Mouse (Mus musculus) testis, adult 2 months (tissue): ENCODE results near the gene Myh8. TPM values are rescaled to one million over a fixed set of nuclear protein-coding genes. Genes with fewer than 3 reads are reported as not detected.

Experiments
- H3K27ac ChIP-seq: fragments of 200-500 bp; 2 replicates; pipeline ENCODE4 v1.5.1; 2012; ENCODE audit warnings: low read depth, low read length; ENCODE audit not compliant: control insufficient read depth, insufficient read depth
- H3K27me3 ChIP-seq: fragments of 200-500 bp; 2 replicates; pipeline ENCODE4 v1.6.1; 2012; ENCODE audit warnings: mild to moderate bottlenecking, low read length, moderate library complexity; ENCODE audit not compliant: control insufficient read depth, insufficient read depth
- H3K36me3 ChIP-seq: fragments of 200-500 bp; 2 replicates; pipeline ENCODE4 v1.6.1; 2012; ENCODE audit warnings: mild to moderate bottlenecking, low read length; ENCODE audit not compliant: control insufficient read depth, insufficient read depth
- H3K4me1 ChIP-seq: fragments of 200-500 bp; 2 replicates; pipeline ENCODE4 v1.6.1; 2012; ENCODE audit warnings: low read length; ENCODE audit not compliant: control insufficient read depth, insufficient read depth
- H3K4me3 ChIP-seq: fragments of 200-500 bp; 2 replicates; pipeline ENCODE4 v1.5.1; 2012; ENCODE audit warnings: low read depth, mild to moderate bottlenecking, low read length, moderate library complexity, mixed read lengths; ENCODE audit not compliant: control insufficient read depth
- CTCF ChIP-seq: fragments of 200-500 bp; IDR thresholded peaks from 2 replicates; pipeline ENCODE4 v1.5.1; 2012; ENCODE audit warnings: low read depth, mild to moderate bottlenecking, inconsistent platforms, low read length, moderate library complexity; ENCODE audit not compliant: control insufficient read depth, insufficient read depth, insufficient replicate concordance
- POLR2A ChIP-seq: fragments of 200-500 bp; IDR thresholded peaks from 2 replicates; pipeline ENCODE4 v1.6.1; 2012; ENCODE audit warnings: low read depth, mild to moderate bottlenecking, inconsistent platforms, low read length, moderate library complexity; ENCODE audit not compliant: control insufficient read depth
- polyA plus RNA-seq: library from polyadenylated mRNA; depleted of rRNA; stranded (reverse); fragments of >200 nt; gene quantifications from 2 replicates; pipeline ENCODE4 v1.2.3, GENCODE M21; 2012; rRNA removed

Myh8 gene
- polyA plus RNA-seq, 1 experiment: not detected

DNA sequence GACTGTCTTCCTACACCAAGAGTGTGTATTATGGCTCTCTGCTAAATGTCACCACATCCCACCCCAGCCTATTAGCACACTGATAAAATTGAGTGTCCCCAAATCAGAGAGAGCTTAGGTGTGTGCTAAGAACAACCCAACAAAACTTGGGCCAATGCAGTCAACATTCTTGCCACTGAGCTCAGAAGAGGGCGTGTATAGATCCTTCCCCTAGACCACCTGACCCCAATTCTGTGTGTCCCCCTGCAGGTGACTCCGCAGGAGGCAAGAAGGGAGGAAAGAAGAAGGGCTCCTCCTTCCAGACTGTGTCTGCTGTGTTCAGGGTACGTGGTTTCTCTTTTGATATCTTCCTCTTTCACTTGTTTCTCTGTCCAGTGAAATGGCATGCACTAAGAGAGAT is 67.6 kb downstream of the Myh8 start:
- H3K36me3 ChIP-seq: no peaks in the 10 kb centered on the region
- no peaks in the 10 kb centered on the region for H3K4me1 ChIP-seq
- no peak overlapping the region for H3K4me3 ChIP-seq
- no peaks in the 10 kb centered on the region for H3K27me3 ChIP-seq
- H3K27ac ChIP-seq: no peak overlapping the region
- TF ChIP-seq CTCF (no peak), POLR2A (no peak)

DNA sequence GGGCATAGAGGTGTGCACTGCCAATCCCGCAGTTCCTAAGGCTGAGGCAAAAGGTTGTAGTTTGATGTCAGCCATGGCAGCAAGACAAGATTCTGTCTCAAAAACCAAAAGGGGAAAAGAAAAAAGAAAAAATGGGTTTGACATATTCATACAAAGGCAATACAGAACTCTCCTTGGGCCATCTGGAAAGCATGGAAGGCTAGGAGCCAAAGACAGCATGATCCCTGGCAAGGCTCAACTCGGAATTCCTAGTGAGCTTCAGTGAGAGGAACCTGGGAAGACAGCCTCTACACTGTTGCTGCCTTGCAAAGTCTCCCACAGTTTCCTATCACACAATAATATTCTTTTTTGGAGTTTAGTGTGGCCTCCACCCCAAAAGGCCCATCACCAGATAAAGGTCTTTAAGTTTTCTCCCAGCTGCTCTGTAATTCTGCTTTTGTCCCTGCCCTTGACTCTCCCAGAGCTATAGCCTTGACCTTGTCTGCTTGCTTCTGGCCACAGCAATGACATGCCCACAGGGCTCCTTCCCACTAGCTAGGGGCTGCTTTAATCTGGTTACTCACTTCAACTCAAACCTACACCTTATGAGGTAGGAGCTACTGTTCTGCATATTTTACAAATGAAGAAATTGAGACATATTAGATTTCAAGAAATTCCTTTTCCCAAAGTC is 68.4 kb downstream of the Myh8 start:
- no peak overlapping the region for H3K4me3 ChIP-seq
- TF ChIP-seq CTCF: no peak
- no peak for TF ChIP-seq POLR2A
- H3K27me3 ChIP-seq: no peaks in the 10 kb centered on the region
- H3K4me1 ChIP-seq: no peaks in the 10 kb centered on the region; the same call in 1 of the 2 replicates
- no peaks in the 10 kb centered on the region for H3K36me3 ChIP-seq
- peak overlapping the region; percentile 34; the same call in 1 of the 2 replicates for H3K27ac ChIP-seq

DNA sequence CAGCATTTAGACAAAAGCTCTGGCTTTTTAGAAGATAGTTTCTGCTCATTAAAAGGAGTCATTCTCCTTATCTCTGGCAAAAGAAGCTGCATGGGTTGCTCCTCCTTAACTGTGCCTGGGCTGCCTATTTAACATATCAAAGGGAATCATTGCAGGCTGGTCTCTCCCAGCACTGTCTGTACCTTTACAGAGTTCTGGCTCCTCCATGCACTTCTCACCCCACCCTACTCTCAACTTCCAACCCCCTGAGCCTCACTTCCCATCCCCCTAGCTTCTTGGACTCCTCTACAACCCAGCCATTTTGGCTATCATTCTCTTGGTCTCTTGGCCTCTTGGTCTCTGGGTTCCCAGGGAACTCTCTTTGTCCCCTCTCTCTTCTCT is 68.9 kb downstream of the Myh8 start:
- TF ChIP-seq POLR2A (no peak), CTCF (no peak)
- H3K27me3 ChIP-seq: no peaks in the 10 kb centered on the region
- H3K27ac ChIP-seq: no peak overlapping the region
- H3K4me3 ChIP-seq: no peak overlapping the region
- H3K36me3 ChIP-seq: no peaks in the 10 kb centered on the region
- no peaks in the 10 kb centered on the region; the same call in 1 of the 2 replicates for H3K4me1 ChIP-seq

DNA sequence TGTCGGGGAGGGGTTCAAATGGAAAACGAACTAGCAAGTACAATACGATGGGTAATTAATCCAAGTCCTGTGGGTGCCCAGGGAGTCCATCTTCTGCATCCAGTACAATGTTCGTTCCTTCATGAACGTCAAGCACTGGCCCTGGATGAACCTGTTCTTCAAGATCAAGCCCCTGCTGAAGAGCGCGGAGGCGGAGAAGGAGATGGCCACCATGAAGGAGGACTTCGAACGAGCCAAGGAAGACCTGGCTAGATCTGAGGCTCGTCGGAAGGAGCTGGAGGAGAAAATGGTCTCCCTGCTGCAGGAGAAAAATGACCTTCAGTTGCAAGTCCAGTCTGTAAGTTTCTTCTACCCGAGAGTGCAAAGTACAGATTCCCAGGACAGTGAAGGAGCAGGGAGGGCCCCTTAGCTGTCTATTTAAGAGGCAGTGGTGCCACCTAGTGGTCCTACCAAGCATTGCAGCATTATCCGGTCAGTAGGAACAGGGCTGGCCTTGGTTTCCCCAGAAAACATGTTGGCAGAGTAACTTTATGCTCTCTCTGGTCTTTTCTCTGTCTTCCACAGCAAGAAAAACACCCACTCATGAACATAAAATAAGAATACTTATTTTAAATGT is 73.3 kb downstream of the Myh8 start:
- TF ChIP-seq CTCF (peak; percentile 87), POLR2A (no peak)
- Histone ChIP-seq H3K4me3 (no peak overlapping the region), H3K4me1 (no peaks in the 10 kb centered on the region; the same call in 1 of the 2 replicates), H3K36me3 (no peaks in the 10 kb centered on the region), H3K27me3 (no peaks in the 10 kb centered on the region), H3K27ac (no peak overlapping the region)

DNA sequence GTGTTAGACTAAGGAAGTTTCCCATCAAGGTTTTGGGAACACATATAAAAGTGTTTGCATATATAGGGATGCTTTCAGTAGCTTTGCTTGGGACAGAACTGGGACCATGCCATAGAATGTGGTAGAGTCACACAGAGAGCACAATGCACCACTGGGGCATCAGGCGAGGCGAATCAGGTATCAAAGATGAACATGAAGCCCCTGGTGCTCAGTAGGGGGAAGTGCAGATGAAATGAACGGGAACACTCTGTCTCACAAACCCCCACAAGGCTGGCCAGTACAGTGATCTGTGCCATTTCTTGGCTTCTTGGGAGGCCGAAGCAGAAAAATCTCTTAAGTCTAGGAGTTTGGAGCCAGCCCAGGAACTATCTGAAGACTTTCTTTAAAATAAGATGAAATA is 76.1 kb downstream of the Myh8 start:
- H3K4me1 ChIP-seq: no peaks in the 10 kb centered on the region; the same call in 1 of the 2 replicates
- no peaks in the 10 kb centered on the region for H3K27me3 ChIP-seq
- no peak overlapping the region for H3K4me3 ChIP-seq
- H3K27ac ChIP-seq: no peak overlapping the region
- H3K36me3 ChIP-seq: no peaks in the 10 kb centered on the region
- no peak for TF ChIP-seq CTCF

DNA sequence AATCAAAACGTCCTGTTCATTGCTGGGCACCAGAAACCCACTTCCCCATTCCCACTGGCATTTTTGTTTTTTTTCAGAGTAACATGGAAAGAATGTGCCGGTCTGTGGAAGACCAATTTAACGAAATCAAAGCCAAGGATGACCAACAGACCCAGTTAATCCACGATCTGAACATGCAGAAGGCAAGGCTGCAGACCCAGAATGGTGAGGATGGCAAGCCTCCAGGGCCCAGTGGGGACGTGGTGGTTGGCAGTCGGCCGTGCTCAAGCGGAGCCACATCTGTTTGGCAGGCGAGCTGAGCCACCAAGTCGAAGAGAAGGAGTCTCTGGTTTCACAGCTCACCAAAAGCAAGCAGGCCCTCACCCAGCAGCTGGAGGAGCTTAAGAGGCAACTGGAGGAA is 81.1 kb downstream of the Myh8 start:
- no peaks in the 10 kb centered on the region for H3K27me3 ChIP-seq
- H3K36me3 ChIP-seq: no peaks in the 10 kb centered on the region
- TF ChIP-seq POLR2A (no peak), CTCF (no peak)
- no peaks in the 10 kb centered on the region for H3K4me1 ChIP-seq
- H3K4me3 ChIP-seq: no peak overlapping the region
- no peak overlapping the region for H3K27ac ChIP-seq

Other genes with a start within 250 kb of the Myh8 start
- gene Adprm, start 224.5 kb upstream of the Myh8 start, polyA plus RNA-seq: 5.5 and 7.6 TPM in 2 replicates
- 1.1 and 1.8 TPM in 2 replicates for gene Sco1, start 224.5 kb upstream of the Myh8 start, polyA plus RNA-seq
- 0.09 and 0.12 TPM in 2 replicates for gene Myh3, start 198.8 kb upstream of the Myh8 start, polyA plus RNA-seq
- gene Myh2, start 106.1 kb upstream of the Myh8 start, polyA plus RNA-seq: 0.01 TPM in 1 of 2 replicates, not detected in the other
- 0.20 and 0.30 TPM in 2 replicates for gene Myh1, start 77.1 kb upstream of the Myh8 start, polyA plus RNA-seq
- gene Myh4, start 39.1 kb upstream of the Myh8 start, polyA plus RNA-seq: 0.02 TPM in 2 replicates
- gene Myh13, start 44.5 kb downstream of the Myh8 start, polyA plus RNA-seq: 0.18 and 0.25 TPM in 2 replicates
- 11.6 and 14.4 TPM in 2 replicates for gene Gas7, start 178.3 kb downstream of the Myh8 start, polyA plus RNA-seq